Mouse (Mus musculus): ENCODE measurements around the gene Flywch2. TPM values are rescaled to one million over a fixed set of nuclear protein-coding genes. Genes with fewer than 3 reads are reported as not detected.

Gene Flywch2
- polyA plus RNA-seq (2015; fragmentation: Nextera tagmentation; extraction: Ambion mirVana) = 111 and 120 TPM in 2 replicates

GRCm38 (mm10) chr17:23785561-23786471, at the start of gene Flywch2:
Gene Flywch2 (minus strand): TSS chr17:23786081.

GRCm38 (mm10) chr17:23829064-23829619, 43.3 kb upstream of the Flywch2 start, which contains the start of gene Elob:
Gene Elob (minus strand): TSS chr17:23829136.

GRCm38 (mm10) chr17:23790269-23791078, 4.6 kb upstream of the Flywch2 start, which contains the start of gene Srrm2:
Gene Srrm2 (plus strand): TSS chr17:23790532.

GRCm38 (mm10) chr17:23771284-23772218, 14.3 kb downstream of the Flywch2 start, which contains the start of gene Flywch1:
Gene Flywch1 (minus strand): TSS chr17:23771602.

GRCm38 (mm10) chr17:23745301-23746251, 40.3 kb downstream of the Flywch2 start, which contains the start of gene Kremen2:
Gene Kremen2 (minus strand): TSS chr17:23745833.

GRCm38 (mm10) chr17:23740598-23741021, 45.3 kb downstream of the Flywch2 start, which contains the start of gene Paqr4:
Gene Paqr4 (minus strand): TSS chr17:23740867.

Small RNAs within 50 kb of the gene (microRNA-seq; reads per million reads assigned to microRNA genes)
- 0.87 reads per million for gene Mir5125

Other genes starting within 250 kb of the Flywch2 start
- gene Zfp213, start 221.8 kb downstream of the Flywch2 start, polyA plus RNA-seq (2015; fragmentation: Nextera tagmentation; extraction: Ambion mirVana) = 11.5 and 12.6 TPM in 2 replicates
- gene Zfp13, start 186.6 kb downstream of the Flywch2 start, polyA plus RNA-seq (2015; fragmentation: Nextera tagmentation; extraction: Ambion mirVana) = 20.7 and 22.4 TPM in 2 replicates
- gene Zscan10, start 185.2 kb downstream of the Flywch2 start, polyA plus RNA-seq (2015; fragmentation: Nextera tagmentation; extraction: Ambion mirVana) = not detected in 2 replicates
- gene Mmp25, start 140.8 kb downstream of the Flywch2 start, polyA plus RNA-seq (2015; fragmentation: Nextera tagmentation; extraction: Ambion mirVana) = 1.4 and 1.7 TPM in 2 replicates
- 0.23 TPM in 2 replicates for gene Bicdl2, start 125.6 kb downstream of the Flywch2 start, polyA plus RNA-seq (2015; fragmentation: Nextera tagmentation; extraction: Ambion mirVana)
- gene Hcfc1r1, start 112.5 kb downstream of the Flywch2 start, polyA plus RNA-seq (2015; fragmentation: Nextera tagmentation; extraction: Ambion mirVana) = 207 and 248 TPM in 2 replicates
- gene Thoc6, start 112.2 kb downstream of the Flywch2 start, polyA plus RNA-seq (2015; fragmentation: Nextera tagmentation; extraction: Ambion mirVana) = 29.4 and 33.2 TPM in 2 replicates
- 14.4 and 18.7 TPM in 2 replicates for gene Tnfrsf12a, start 108.6 kb downstream of the Flywch2 start, polyA plus RNA-seq (2015; fragmentation: Nextera tagmentation; extraction: Ambion mirVana)
- gene Cldn6, start 106.8 kb downstream of the Flywch2 start, polyA plus RNA-seq (2015; fragmentation: Nextera tagmentation; extraction: Ambion mirVana) = 0.23 and 0.35 TPM in 2 replicates
- gene Cldn9, start 102.1 kb downstream of the Flywch2 start, polyA plus RNA-seq (2015; fragmentation: Nextera tagmentation; extraction: Ambion mirVana) = 0.20 and 0.79 TPM in 2 replicates
- gene 1520401A03Rik, start 63.3 kb downstream of the Flywch2 start, polyA plus RNA-seq (2015; fragmentation: Nextera tagmentation; extraction: Ambion mirVana) = 0.19 TPM in 1 of 2 replicates, not detected in the other
- 14.5 and 16.2 TPM in 2 replicates for gene Pkmyt1, start 59.7 kb downstream of the Flywch2 start, polyA plus RNA-seq (2015; fragmentation: Nextera tagmentation; extraction: Ambion mirVana)
- 64.8 and 68.8 TPM in 2 replicates for gene Paqr4, start 45.2 kb downstream of the Flywch2 start, polyA plus RNA-seq (2015; fragmentation: Nextera tagmentation; extraction: Ambion mirVana)
- gene Kremen2, start 40.2 kb downstream of the Flywch2 start, polyA plus RNA-seq (2015; fragmentation: Nextera tagmentation; extraction: Ambion mirVana) = 1.2 and 1.6 TPM in 2 replicates
- 162 and 181 TPM in 2 replicates for gene Flywch1, start 14.5 kb downstream of the Flywch2 start, polyA plus RNA-seq (2015; fragmentation: Nextera tagmentation; extraction: Ambion mirVana)
- 455 and 462 TPM in 2 replicates for gene Srrm2, start 4.5 kb upstream of the Flywch2 start, polyA plus RNA-seq (2015; fragmentation: Nextera tagmentation; extraction: Ambion mirVana)
- 1,482 and 1,529 TPM in 2 replicates for gene Elob, start 43.1 kb upstream of the Flywch2 start, polyA plus RNA-seq (2015; fragmentation: Nextera tagmentation; extraction: Ambion mirVana)
- gene Prss33, start 50.0 kb upstream of the Flywch2 start, polyA plus RNA-seq (2015; fragmentation: Nextera tagmentation; extraction: Ambion mirVana) = not detected in 2 replicates
- 0.12 TPM in 1 of 2 replicates, not detected in the other for gene Prss32, start 57.8 kb upstream of the Flywch2 start, polyA plus RNA-seq (2015; fragmentation: Nextera tagmentation; extraction: Ambion mirVana)
- 0.86 and 1.6 TPM in 2 replicates for gene Prss41, start 58.1 kb upstream of the Flywch2 start, polyA plus RNA-seq (2015; fragmentation: Nextera tagmentation; extraction: Ambion mirVana)
- gene Prss21, start 82.0 kb upstream of the Flywch2 start, polyA plus RNA-seq (2015; fragmentation: Nextera tagmentation; extraction: Ambion mirVana) = not detected in 2 replicates
- not detected in 2 replicates for gene Dcpp1, start 94.8 kb upstream of the Flywch2 start, polyA plus RNA-seq (2015; fragmentation: Nextera tagmentation; extraction: Ambion mirVana)
- gene Dcpp2, start 94.8 kb upstream of the Flywch2 start, polyA plus RNA-seq (2015; fragmentation: Nextera tagmentation; extraction: Ambion mirVana) = not detected in 2 replicates
- gene Dcpp3, start 131.4 kb upstream of the Flywch2 start, polyA plus RNA-seq (2015; fragmentation: Nextera tagmentation; extraction: Ambion mirVana) = not detected in 2 replicates
- not detected in 2 replicates for gene Sbp, start 155.6 kb upstream of the Flywch2 start, polyA plus RNA-seq (2015; fragmentation: Nextera tagmentation; extraction: Ambion mirVana)
- gene Sbpl, start 169.2 kb upstream of the Flywch2 start, polyA plus RNA-seq (2015; fragmentation: Nextera tagmentation; extraction: Ambion mirVana) = not detected in 2 replicates
- not detected in 2 replicates for gene Prss30, start 194.5 kb upstream of the Flywch2 start, polyA plus RNA-seq (2015; fragmentation: Nextera tagmentation; extraction: Ambion mirVana)
- gene Prss22, start 212.0 kb upstream of the Flywch2 start, polyA plus RNA-seq (2015; fragmentation: Nextera tagmentation; extraction: Ambion mirVana) = not detected in 2 replicates

Measured in neural tube, postnatal 0 days (tissue).